Mouse (Mus musculus): ENCODE measurements around the gene Pola2.

Gene Pola2

DNA sequence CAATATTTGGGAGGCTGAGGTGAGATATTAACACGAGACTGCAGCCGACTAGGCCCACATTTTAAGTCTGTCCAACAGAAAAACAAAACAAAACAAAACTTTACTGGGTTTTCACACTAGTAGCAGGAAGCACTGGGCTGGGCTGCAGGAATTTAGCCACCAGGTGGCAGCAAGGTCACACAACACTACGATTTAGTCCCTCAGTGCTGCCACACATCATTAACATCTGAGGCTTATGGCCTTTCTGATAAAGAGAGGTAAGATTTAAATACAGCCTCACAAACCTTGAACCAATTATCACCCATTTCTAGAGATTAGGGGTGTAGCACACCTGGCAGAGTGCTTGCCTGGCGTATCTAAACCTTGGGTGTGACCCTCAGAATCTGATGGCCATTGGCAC, 1.3 kb upstream of the Pola2 start:
- DNase-seq (ENCODE audit: low read depth, low spot score) = peak; percentile 93

DNA sequence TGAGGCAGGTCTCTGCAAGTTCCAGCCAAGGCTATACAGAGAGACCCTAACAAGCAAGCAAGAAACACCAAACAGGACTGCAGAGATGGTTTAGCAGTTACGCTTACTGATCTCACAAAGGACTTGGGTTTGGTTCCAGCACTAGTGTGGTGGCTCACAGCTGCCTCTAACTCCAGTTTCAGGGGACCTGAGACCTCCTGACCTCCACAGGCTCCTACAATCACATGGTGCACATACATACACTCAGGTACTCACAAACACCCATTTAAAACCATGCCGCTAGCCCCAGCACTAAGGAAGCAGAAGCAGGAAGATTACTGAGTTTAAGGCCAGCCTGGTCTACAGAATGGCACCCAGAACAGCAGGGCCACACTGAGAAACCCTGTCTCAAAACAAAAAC, 802 bp upstream of the Pola2 start:
- DNase-seq (ENCODE audit: low read depth, low spot score) = peak; percentile 27

DNA sequence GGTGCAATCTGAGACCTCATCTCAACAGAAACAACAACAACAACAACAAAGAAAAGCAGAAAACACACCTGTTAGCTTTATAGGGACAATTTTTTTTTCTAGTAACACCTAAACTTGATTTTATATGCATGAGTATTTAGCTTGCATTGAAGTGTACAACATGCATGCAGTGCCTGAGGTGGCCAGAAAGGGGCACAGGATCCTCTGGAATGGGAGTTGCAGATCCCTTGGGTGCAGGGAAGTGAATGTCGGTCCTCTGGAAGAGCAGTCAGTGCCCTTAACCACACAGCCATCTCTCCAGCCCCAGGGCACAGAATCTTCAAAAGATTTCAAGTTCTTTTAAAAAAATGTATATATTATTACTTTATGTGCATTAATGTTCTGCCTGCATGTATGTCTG, 1.4 kb downstream of the Pola2 start:
- DNase-seq (ENCODE audit: low read depth, low spot score) = no peak

DNA sequence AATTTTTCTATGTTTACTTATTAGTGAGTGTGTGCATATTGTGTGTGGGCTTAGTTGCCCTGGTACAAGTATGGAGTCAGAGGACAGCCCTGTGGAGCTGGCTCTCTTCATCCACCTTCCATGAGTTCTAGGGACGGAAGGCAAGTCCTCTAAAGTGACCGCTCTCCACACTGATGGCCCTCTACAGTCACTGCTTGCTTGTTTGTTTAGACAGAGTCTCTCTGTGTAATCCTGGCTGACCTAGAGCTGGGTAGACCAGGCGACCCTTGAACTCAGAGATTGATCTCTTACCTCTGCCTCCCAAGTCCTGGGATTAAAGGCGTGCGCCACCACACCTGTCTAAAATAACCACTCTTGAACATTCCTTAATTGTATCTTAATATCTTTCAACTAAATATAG, 6.6 kb downstream of the Pola2 start:
- no peak for DNase-seq (ENCODE audit: low read depth, low spot score)

DNA sequence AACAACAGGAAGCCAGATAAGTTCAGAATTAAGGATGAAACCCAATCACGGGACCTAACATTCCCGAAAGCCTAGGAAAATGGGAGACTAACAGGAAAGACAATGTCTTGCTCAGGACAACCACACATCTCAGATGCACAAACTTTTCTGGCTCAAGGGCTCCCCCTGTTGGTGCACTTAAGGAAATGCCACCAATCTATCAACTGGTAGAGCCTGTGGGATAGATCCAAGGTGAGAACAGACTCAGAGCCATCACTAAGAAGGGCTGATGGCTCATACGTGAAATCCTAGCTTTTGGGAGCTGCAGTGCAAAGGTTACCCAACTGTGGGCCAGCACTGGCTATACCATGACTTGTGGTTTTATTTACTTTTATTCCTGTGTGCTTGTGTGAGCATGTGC, 7.3 kb downstream of the Pola2 start:
- DNase-seq (ENCODE audit: low read depth, low spot score) = peak; percentile 83

DNA sequence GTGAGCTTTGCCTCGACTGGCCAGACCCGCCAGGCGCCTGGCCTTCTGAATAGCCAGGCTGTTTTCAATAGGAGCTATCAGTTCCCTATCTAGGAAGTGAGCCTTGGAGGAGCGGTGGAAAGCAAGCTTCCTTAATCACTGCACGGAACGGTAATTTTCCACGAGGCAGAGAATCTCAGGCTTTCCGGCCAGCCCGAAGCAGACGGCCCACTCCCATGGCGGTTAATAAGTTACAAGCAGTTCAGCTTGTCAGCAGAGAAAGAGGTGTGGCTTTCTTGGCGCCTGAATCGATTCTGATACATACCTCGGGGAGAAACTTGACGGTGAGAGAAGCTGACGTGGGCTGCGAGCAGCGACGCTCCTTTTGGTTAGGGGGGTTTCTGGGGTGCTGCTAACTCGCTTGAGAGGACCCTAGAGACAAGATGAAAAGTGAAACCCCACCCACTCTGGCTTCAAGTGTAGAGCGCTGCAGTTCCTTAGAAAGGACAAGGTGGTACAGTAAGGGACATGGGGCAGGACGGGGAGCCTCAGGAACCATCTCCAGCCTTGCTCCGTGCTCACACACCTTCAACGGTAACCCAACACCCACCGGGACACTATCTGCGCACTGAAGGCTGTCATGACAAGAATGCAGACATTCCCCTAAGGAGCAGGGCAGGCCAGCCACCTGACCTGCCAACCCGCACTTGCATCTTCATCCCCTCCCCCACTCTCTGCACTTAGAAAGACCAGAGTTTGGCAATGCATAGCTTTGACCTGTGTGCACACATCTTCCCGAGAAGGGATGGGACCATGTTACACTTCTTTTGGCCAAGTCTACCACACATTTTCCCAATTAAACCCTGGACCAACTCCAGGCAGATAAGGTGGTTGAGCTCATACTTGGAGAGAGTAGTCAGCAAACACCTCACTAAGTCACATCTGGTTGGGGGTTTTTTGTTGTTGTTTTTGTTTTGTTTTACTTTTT, 8.0 kb downstream of the Pola2 start:
- DNase-seq (ENCODE audit: low read depth, low spot score) = peak; percentile 14

DNA sequence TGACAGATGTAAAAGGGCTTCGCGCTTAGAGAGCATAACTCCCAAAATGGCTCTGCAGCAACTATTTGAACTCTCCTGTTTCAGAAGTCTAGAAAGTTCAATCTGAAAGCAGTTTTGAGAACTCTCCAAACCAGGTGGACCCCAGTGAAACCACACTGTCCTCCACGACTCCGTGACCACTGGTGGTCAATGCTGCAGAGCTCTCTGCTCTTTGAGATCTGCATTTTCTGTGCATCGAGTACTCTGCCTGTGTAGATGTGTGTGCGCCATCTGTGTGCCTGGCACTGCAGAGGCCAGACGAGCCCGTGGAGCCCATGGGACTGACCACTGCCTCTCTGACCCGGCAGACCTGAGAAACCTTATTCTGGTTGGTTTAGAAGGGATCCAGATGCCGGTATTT, 9.1 kb downstream of the Pola2 start:
- no peak for DNase-seq (ENCODE audit: low read depth, low spot score)

DNA sequence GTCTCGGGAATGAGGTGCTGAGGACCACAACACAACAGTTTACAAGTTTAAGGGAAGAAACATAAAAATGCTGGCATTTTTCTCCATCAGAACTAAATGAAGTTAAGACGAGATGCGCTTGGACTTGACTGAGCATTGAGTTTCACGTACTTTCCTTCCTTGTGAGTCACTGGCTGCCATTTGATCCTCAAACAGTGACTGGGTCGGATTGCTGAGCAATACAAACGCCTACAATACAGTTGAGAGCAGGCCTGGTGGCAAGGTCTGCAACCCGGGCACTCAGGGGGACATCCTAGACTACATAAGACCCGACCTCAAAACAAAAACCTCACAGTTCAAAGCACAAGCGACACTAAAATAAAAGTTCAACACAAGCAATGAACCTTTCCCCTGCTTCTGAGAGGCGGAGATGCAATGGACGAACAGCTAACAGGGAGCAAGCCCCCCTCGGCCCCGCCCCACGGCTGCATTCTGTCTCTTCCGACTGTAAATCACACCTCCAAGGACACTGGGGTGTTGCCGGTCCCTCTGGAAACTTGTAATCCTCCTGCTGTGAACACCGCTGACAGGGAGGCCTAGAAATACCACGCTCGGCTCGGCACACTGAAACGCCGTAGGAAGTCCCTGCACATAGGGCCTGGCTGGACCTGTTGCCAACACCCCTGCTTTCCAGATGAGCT, 9.8 kb downstream of the Pola2 start:
- no peak for DNase-seq (ENCODE audit: low read depth, low spot score)

DNA sequence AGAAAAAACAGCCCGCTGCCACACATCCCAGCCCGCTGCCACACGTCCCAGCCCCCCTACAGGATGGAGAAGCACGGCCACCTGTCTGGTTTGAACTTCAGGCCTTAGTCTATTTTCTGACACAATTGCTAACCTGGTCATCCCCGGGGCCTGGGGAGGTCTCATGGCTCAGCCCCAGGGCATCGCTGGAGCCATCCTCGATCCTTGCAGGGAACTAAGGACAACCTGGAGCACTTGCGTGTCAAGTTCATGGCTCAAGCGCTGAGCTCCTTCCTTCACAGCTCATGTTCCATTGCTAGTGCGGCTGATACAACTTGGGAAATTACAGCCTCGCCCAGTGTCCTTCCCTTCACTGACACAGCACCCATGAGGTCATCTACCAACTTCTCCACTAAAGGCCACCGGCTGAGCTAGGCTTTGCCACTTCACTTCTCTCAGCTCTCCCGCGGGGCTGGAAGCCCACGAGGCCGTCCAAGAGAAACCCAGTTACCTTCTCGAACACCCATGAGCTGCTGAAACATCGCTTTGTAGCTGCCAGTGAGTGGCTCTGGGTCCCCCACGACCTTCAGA, 10.7 kb downstream of the Pola2 start:
- DNase-seq (ENCODE audit: low read depth, low spot score) = no peak

DNA sequence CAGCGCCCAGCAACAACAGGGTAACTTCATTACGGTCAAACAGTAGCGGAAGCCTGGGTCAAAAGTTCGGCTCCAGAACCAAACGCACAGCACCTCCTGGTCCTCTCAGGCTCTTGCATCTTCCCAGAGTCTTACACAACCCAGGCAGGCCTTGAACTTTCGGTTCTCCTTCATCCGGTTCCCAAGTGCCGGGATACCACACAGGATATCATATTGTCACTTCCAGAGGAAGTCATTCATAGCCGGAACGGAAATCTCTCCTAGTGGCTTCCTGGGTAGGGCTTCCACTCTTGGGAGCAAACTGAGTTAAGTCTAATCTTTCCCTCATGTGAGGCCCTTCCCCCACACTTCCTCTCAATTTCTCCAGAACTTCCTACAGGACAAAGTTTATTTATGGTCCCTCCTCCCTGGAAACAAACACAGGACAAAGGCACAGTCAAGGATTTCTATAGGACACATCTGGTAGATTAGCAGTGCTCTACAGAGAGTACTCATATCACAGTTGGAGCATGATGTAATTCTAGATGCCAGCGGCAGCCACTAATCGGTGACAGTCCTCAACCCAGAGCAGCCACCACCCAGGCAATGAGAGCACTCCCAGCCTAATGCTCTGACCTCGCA, 11.8 kb downstream of the Pola2 start:
- DNase-seq (ENCODE audit: low read depth, low spot score) = no peak

DNA sequence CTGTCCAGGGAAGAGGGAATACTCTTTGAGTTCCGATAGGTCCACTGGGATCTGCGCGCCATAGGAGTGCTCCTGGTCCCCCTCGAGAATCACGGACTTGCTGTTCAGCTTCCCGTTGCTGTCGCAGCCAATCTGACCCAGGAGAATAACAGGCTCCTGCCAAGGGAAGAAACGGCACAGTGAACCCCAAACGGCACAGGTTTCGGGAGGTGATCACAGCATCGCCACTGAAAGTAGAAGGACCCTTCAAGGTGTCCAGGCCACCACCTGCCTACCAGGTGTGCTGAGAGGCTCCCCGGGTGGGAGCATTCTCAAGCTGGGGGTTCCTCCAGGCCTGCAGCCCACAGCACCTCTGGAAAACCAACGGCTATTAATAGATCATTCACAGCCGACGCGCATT, 12.4 kb downstream of the Pola2 start:
- no peak for DNase-seq (ENCODE audit: low read depth, low spot score)

DNA sequence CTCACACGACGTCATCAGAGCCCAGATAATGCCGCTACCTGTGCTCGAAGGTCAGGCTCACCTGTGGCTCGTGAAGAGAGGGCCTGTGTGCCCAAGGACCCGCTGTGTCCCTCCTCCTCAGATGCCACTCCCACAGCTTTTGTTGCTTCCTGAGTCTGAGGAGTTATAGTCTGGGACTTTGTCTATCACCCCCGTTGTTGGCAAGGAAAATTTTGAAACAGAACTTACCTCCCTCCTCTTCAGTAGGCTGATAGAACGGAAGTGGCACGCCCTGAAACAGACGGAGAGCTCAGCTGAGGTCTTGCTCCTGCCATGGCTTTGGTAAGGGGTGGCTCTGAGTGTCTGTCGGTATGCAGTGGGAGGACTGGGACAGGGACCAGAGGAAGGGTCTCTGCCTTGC, 13.8 kb downstream of the Pola2 start:
- DNase-seq (ENCODE audit: low read depth, low spot score) = no peak

DNA sequence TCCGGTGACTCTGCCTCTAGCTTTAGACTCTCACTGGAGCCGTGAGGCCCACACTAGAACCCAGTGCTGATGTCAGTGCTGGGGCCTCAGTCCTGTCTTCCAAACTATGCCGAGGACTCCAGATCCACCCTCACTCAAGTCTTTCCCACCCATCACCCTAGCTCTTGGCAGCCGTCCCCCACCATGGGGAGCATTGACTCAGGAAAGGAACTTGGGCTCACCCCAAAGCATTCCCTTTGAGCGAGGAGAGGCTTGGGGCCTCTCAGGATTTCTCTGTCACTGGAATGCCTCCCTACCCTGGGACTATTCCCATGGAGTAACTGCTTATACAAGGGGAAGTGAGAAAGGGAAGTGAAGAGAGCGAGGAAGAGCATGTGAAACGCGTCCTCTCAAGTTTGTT, 18.1 kb downstream of the Pola2 start:
- DNase-seq (ENCODE audit: low read depth, low spot score) = no peak

DNA sequence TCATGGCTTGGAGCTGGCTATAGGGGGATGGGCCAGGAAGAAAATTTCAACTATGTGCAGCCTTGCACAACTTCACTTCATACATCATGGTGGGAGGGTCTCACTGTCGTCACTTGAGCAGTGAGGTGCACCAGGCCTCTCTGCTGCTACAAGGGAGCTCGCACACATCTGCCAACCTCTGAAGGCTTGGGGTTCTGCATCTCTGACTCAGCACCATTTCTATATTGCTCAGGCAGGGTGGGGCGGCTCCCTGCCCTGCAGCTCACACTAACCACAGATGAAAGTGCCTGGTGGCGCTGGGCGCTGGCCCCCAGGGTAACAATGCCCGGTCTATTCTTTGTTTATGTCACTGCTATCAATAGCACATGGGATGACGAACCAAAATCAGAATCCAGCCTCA, 19.0 kb downstream of the Pola2 start:
- DNase-seq (ENCODE audit: low read depth, low spot score) = no peak

DNA sequence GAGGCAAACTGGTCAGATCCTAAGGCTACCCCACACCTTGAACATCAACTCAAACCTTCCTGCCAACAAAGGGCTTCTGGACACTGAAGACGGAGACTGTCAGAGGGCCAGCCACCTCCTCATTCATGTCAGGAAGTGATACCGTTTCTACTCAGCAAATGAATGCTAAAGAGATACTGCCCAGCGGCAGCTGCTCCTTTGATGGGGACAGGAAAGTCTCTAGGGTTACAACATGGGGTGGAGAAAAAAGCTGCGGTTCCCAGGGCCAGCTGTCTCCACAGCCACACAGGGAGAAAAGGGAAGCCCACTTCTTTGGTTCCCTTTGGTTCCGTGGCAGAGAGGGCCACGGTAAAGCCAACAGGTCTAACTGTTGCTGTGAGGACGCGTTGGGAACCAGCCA, 19.9 kb downstream of the Pola2 start:
- no peak for DNase-seq (ENCODE audit: low read depth, low spot score)

DNA sequence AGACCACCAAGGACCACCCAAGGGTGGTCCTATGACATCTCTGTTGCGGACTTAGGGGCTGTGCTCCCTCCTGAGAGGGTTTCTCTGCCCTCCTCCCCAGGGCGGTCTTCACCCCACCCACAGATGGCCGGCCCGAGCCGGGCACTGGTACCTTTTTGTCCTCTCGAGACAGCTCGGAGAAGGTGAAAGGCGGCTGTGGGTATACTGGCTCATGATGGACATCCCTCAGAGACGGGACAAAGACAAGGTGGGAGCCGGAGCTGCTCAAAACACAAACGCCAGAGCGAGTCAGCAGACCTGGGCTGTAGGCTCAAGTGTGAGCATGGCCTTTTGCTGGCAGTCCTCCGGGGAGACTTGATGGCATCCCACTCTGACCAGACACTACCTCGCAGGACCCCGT, 20.6 kb downstream of the Pola2 start:
- no peak for DNase-seq (ENCODE audit: low read depth, low spot score)

DNA sequence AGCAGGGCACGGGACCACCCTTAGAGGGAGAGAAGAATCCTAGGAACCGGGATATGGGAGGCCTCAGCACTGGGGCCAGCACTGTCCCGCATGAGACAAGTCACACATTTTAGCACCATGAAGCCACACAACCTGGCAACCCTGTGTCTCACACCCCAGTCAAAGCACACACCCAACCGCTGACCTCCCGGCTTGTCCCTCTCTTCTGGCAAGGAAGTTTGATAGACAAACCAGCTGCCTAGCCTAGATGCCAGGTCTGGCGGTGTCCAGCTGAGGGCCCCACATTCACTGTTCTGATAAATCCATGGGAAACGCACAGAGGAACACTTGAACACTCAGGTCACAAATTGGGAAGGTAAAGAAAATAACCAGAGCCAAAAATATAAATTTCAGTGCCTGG, 21.4 kb downstream of the Pola2 start:
- no peak for DNase-seq (ENCODE audit: low read depth, low spot score)

DNA sequence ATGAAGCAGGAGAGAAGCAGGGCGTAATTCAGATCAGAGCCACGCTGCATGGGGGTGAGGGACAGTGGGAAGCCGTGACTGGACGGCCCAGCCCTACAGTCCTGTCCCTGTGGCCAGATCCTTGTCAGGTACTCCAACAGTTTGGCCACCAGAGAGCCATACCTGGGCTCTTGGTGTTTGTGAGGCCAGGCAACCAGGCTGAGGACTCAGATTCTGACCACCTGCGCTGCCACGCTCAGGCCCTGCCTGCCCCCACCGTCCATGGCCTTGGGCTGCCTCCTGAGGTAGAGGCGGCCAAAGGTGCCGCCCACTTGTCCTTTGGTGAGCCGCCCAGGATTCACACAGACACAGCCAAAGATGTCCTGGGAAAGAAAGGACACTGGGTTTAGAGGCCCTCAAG, 23.3 kb downstream of the Pola2 start:
- no peak for DNase-seq (ENCODE audit: low read depth, low spot score)

DNA sequence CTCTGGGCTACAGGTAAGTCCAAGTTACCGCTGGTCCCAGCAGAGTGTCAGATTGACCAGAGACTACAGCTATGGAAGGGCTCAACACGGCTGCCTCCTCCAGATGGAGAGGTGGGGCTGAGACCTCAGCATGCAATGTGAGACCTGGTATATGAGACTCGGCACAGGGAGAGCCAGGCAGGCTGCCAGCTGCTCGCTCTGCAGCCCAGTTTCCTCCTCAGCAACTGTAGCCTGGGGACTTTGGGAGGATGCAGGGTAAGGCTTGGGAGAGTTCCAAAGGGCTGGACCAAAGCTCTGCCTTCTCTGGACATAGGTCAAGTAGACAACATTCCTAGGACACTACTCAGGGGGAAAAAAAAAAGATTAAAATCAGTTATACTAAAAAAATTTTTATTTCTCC, 23.8 kb downstream of the Pola2 start:
- no peak for DNase-seq (ENCODE audit: low read depth, low spot score)

DNA sequence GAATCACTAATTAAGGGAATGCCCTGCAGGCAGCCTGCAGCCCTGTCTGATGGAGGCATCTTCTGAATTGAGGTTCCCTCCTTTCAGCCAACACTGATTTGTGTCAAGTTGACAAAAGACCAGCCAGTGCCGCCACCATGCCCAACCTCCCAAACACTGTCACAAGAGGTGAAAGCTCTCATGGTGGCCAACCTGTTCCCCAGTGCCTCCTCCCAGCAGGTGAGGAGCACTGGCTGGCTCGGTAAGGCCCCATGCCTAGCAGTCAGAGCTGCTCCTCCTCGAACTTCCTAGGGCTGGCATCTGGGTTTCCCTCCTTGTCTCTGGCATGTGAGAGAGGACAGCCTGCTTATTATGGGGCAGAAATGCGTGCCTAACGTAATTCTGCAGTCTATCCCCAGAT, 24.3 kb downstream of the Pola2 start:
- no peak for DNase-seq (ENCODE audit: low read depth, low spot score)

DNA sequence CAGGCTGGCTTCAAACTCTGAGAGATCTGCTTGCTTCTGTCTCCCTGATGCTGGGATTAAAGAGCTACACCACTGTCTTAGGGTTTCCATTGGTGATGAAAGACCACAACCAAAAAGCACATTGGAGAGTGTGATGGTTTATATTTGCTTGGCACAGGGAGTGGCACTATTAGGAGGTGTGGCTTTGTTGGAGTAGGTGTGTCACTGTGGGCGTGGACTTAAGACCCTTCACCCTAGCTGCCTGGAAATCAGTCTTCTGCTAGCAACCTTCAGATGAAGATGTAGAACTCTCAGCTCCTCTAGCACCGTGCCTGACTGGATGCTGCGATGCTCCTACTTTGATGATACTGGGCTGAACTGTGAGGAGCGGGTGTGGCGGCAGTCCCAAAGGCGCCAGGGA, 25.5 kb downstream of the Pola2 start:
- DNase-seq (ENCODE audit: low read depth, low spot score) = no peak

DNA sequence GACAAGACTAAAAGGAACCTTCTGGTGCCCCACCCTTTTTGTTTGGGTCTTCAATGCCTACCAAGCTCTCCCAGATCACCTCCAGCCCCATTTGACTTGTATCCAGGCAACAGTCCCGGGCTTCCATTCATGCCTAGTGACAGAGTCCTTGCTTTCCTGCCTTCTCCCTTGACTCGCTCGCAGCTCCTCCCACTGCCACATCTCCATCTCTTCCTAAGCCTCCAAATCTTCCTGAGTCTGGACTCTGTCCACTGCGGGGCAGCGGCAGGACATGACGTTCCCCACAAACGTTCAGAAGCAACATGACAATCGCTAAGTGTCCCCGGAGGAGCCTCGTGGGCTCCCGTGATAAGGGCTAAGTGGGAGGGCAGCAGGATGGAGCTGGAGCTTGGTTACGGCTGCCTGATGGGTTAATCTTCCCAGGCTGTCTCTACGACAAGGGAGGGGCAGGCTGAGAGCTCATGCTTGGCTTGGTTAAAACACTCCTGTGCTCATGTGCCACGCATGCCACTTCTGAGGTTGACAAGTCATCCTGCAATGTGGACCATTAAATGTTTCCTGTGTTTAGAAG, 26.1 kb downstream of the Pola2 start:
- no peak for DNase-seq (ENCODE audit: low read depth, low spot score)

Measured in CD4-positive, CD25-positive, alpha-beta regulatory T cell, adult 2 months (primary cell).